Mouse (Mus musculus) ES-E14 (cell line): Measurements from ENCODE around the gene Amdhd2.

Experiments used
- ZC3H11A ChIP-seq: IDR thresholded peaks from 2 replicates; pipeline ENCODE4 v1.6.1; 2012; ENCODE audit warnings: low read depth, mild to moderate bottlenecking, inconsistent platforms, low read length, borderline replicate concordance
- ZNF384 ChIP-seq: IDR thresholded peaks from 2 replicates; pipeline ENCODE4 v1.6.1; 2012; ENCODE audit warnings: low read depth, low read length, inconsistent platforms

GRCm38 (mm10) chr17:24203611-24204534 is 40.3 kb upstream of the Amdhd2 start:
- TF ChIP-seq ZNF384 (peak; percentile 60; the same call in 1 of the 2 replicates), ZC3H11A (no peak)
